Mouse (Mus musculus) midbrain, embryonic 15.5 days (tissue): ENCODE data around the gene Ankrd24. TPM values are rescaled to one million over a fixed set of nuclear protein-coding genes. Genes with fewer than 3 reads are reported as not detected.
A peak's percentile ranks its signal among the peaks of the same experiment; 100 is the strongest.

ENCODE experiments used
- ATAC-seq: fragments of 200-750 bp; cut with Nextera tagmentation; replicated peaks from 2 replicates; pipeline ENCODE4 v1.8.0; 2017; ENCODE audit warnings: moderate TSS enrichment
- H3K27ac ChIP-seq: fragments of 300-500 bp; sonication (generic); 2 replicates; pipeline ENCODE4 v1.5.1; 2015; ENCODE audit warnings: mild to moderate bottlenecking, inconsistent platforms
- H3K27me3 ChIP-seq: fragments of 300-500 bp; sonication (generic); replicated peaks from 2 replicates; pipeline ENCODE4 v1.6.1; 2015; ENCODE audit warnings: inconsistent platforms
- H3K36me3 ChIP-seq: fragments of 300-500 bp; sonication (generic); replicated peaks from 2 replicates; pipeline ENCODE4 v1.6.1; 2015; ENCODE audit warnings: inconsistent platforms
- H3K4me1 ChIP-seq: fragments of 300-500 bp; sonication (generic); 2 replicates; pipeline ENCODE4 v1.6.1; 2015; ENCODE audit warnings: inconsistent platforms
- H3K4me2 ChIP-seq: fragments of 300-500 bp; sonication (generic); 2 replicates; pipeline ENCODE4 v1.6.1; 2015; ENCODE audit warnings: inconsistent platforms, mild to moderate bottlenecking, moderate library complexity
- H3K4me3 ChIP-seq: fragments of 300-500 bp; sonication (generic); 2 replicates; pipeline ENCODE4 v1.5.1; 2015; ENCODE audit warnings: mild to moderate bottlenecking, inconsistent platforms
- H3K9ac ChIP-seq: fragments of 300-500 bp; sonication (generic); 2 replicates; pipeline ENCODE4 v1.6.1; 2015; ENCODE audit warnings: mild to moderate bottlenecking, inconsistent platforms
- H3K9me3 ChIP-seq: fragments of 300-500 bp; sonication (generic); 2 replicates; pipeline ENCODE4 v1.6.1; 2016; ENCODE audit warnings: inconsistent platforms
- WGBS: fragments of 180-500 bp; shearing (Covaris S2); methylation state at CpG from one replicate; pipeline ENCODE4 v1.1.7; 2015; ENCODE audit warnings: mixed read lengths; 5-methylcytosine and 5-hydroxymethylcytosine counted together
- polyA plus RNA-seq: library from polyadenylated mRNA; unstranded; fragments of >200 nt; fragmentation: Nextera tagmentation; extraction: Ambion mirVana; gene quantifications from 2 replicates; pipeline ENCODE4 v1.2.1, GENCODE M21; 2015

Gene Ankrd24
- polyA plus RNA-seq, 1 experiment from 2014 or later, result 20.2 TPM

GRCm38 (mm10) chr10:81598342-81598741, 30.0 kb upstream of the Ankrd24 start:
- Histone ChIP-seq H3K9ac (no peak overlapping the region), H3K4me1 (peaks cover 60% of the 10 kb centered on the region), H3K4me2 (no peak overlapping the region), H3K27me3 (peaks cover 42% of the 10 kb centered on the region), H3K27ac (no peak overlapping the region), H3K9me3 (no peaks in the 10 kb centered on the region), H3K36me3 (no peaks in the 10 kb centered on the region), H3K4me3 (no peak overlapping the region)
- WGBS, result 46% methylated on average over 3 of the region's 3 CpGs
- ATAC-seq, result no peak

- H3K9me3 ChIP-seq, result no peaks in the 10 kb centered on the region
- WGBS, result 59% methylated on average over 6 of the region's 6 CpGs
- no peaks in the 10 kb centered on the region for H3K36me3 ChIP-seq
- ATAC-seq, result no peak
- H3K4me2 ChIP-seq, result no peak overlapping the region
- peaks cover 38% of the 10 kb centered on the region for H3K27me3 ChIP-seq
- no peak overlapping the region for H3K4me3 ChIP-seq
- H3K27ac ChIP-seq, result no peak overlapping the region
- peaks cover 60% of the 10 kb centered on the region for H3K4me1 ChIP-seq
- no peak overlapping the region for H3K9ac ChIP-seq
Measured at GRCm38 (mm10) chr10:81598871-81599270, 29.5 kb upstream of the Ankrd24 start.

- no peak overlapping the region for H3K4me2 ChIP-seq
- peaks cover 30% of the 10 kb centered on the region for H3K27me3 ChIP-seq
- ATAC-seq, result no peak
- H3K4me1 ChIP-seq, result peaks cover 61% of the 10 kb centered on the region
- H3K36me3 ChIP-seq, result no peaks in the 10 kb centered on the region
- H3K9ac ChIP-seq, result no peak overlapping the region
- 79% methylated on average over 5 of the region's 5 CpGs for WGBS
- no peak overlapping the region for H3K4me3 ChIP-seq
- H3K27ac ChIP-seq, result no peak overlapping the region
- no peaks in the 10 kb centered on the region for H3K9me3 ChIP-seq
Measured at GRCm38 (mm10) chr10:81599630-81600029, 28.7 kb upstream of the Ankrd24 start.

- peaks cover 27% of the 10 kb centered on the region; the same call in 1 of the 2 replicates for H3K27me3 ChIP-seq
- no peaks in the 10 kb centered on the region for H3K9me3 ChIP-seq
- no peak overlapping the region for H3K4me3 ChIP-seq
- H3K27ac ChIP-seq, result no peak overlapping the region
- no peaks in the 10 kb centered on the region for H3K36me3 ChIP-seq
- peaks cover 63% of the 10 kb centered on the region for H3K4me1 ChIP-seq
- H3K9ac ChIP-seq, result no peak overlapping the region
- WGBS, result 52% methylated on average over 10 of the region's 10 CpGs
- ATAC-seq, result no peak
- 0 out of 2 replicates have a peak overlapping the region, but pooled peaks have one; percentile 62 for H3K4me2 ChIP-seq
Measured at GRCm38 (mm10) chr10:81600096-81600495, 28.2 kb upstream of the Ankrd24 start.

GRCm38 (mm10) chr10:81600738-81601203, 27.6 kb upstream of the Ankrd24 start, which contains the start of gene Tle6:
Tle6 (minus strand) TSS chr10:81601073.
- Histone ChIP-seq H3K4me2 (peak within 1 kb of the TSS; percentile 62), H3K4me3 (peak within 1 kb of the TSS; percentile 31), H3K9me3 (no peaks in the 10 kb centered on the region), H3K36me3 (no peaks in the 10 kb centered on the region), H3K27ac (no peak within 1 kb of the TSS), H3K9ac (no peak within 1 kb of the TSS), H3K4me1 (peaks cover 63% of the 10 kb centered on the region), H3K27me3 (peaks cover 23% of the 10 kb centered on the region; the same call in 1 of the 2 replicates)
- peak; percentile 80 for ATAC-seq
- under 1% methylated on average over 28 of the region's 28 CpGs for WGBS

GRCm38 (mm10) chr10:81601396-81601905, 26.9 kb upstream of the Ankrd24 start:
- Histone ChIP-seq H3K9me3 (no peaks in the 10 kb centered on the region), H3K4me2 (peak overlapping the region; percentile 62), H3K4me3 (no peak overlapping the region), H3K27me3 (peaks cover 18% of the 10 kb centered on the region; the same call in 1 of the 2 replicates), H3K27ac (no peak overlapping the region), H3K36me3 (no peaks in the 10 kb centered on the region), H3K9ac (no peak overlapping the region), H3K4me1 (peaks cover 58% of the 10 kb centered on the region)
- no peak for ATAC-seq
- WGBS, result 11% methylated on average over 7 of the region's 7 CpGs

GRCm38 (mm10) chr10:81602741-81603151, 25.6 kb upstream of the Ankrd24 start:
- H3K9me3 ChIP-seq, result no peaks in the 10 kb centered on the region
- H3K4me2 ChIP-seq, result no peak overlapping the region
- WGBS, result 15% methylated on average over 4 of the region's 4 CpGs
- no peaks in the 10 kb centered on the region for H3K36me3 ChIP-seq
- H3K27me3 ChIP-seq, result peaks cover 18% of the 10 kb centered on the region; the same call in 1 of the 2 replicates
- no peak overlapping the region for H3K9ac ChIP-seq
- H3K27ac ChIP-seq, result no peak overlapping the region
- H3K4me3 ChIP-seq, result no peak overlapping the region
- peaks cover 53% of the 10 kb centered on the region for H3K4me1 ChIP-seq
- no peak for ATAC-seq

- peak overlapping the region; percentile 93; the same call in 1 of the 2 replicates for H3K27ac ChIP-seq
- WGBS, result 83% methylated on average over 12 of the region's 12 CpGs
- peak overlapping the region; percentile 58; the same call in 1 of the 2 replicates for H3K4me3 ChIP-seq
- ATAC-seq, result no peak; the same call in 1 of the 2 replicates
- no peaks in the 10 kb centered on the region for H3K36me3 ChIP-seq
- peaks cover 11% of the 10 kb centered on the region; the same call in 1 of the 2 replicates for H3K27me3 ChIP-seq
- peak overlapping the region; percentile 84 for H3K4me2 ChIP-seq
- H3K9ac ChIP-seq, result no peak overlapping the region
- no peaks in the 10 kb centered on the region for H3K9me3 ChIP-seq
- peaks cover 47% of the 10 kb centered on the region for H3K4me1 ChIP-seq
Measured at GRCm38 (mm10) chr10:81604019-81604967, 24.0 kb upstream of the Ankrd24 start.

GRCm38 (mm10) chr10:81604968-81605665, 23.2 kb upstream of the Ankrd24 start:
- peaks cover 4% of the 10 kb centered on the region; the same call in 1 of the 2 replicates for H3K27me3 ChIP-seq
- peak overlapping the region; percentile 84 for H3K4me2 ChIP-seq
- H3K9me3 ChIP-seq, result no peaks in the 10 kb centered on the region
- peak; percentile 34 for ATAC-seq
- H3K9ac ChIP-seq, result peak overlapping the region; percentile 26; the same call in 1 of the 2 replicates
- H3K4me3 ChIP-seq, result peak overlapping the region; percentile 58
- H3K36me3 ChIP-seq, result no peaks in the 10 kb centered on the region
- WGBS, result 20% methylated on average over 29 of the region's 29 CpGs
- H3K4me1 ChIP-seq, result peaks cover 46% of the 10 kb centered on the region
- H3K27ac ChIP-seq, result peak overlapping the region; percentile 93

GRCm38 (mm10) chr10:81605666-81605973, 22.7 kb upstream of the Ankrd24 start:
- 5% methylated on average over 14 of the region's 14 CpGs for WGBS
- no peaks in the 10 kb centered on the region for H3K9me3 ChIP-seq
- H3K27ac ChIP-seq, result peak overlapping the region; percentile 93
- peaks cover 41% of the 10 kb centered on the region for H3K4me1 ChIP-seq
- H3K4me3 ChIP-seq, result peak overlapping the region; percentile 58
- no peaks in the 10 kb centered on the region; the same call in 1 of the 2 replicates for H3K27me3 ChIP-seq
- peak; percentile 40 for ATAC-seq
- H3K4me2 ChIP-seq, result peak overlapping the region; percentile 84
- peak overlapping the region; percentile 26 for H3K9ac ChIP-seq
- no peaks in the 10 kb centered on the region for H3K36me3 ChIP-seq

- peak within 1 kb of the TSS; percentile 58 for H3K9ac ChIP-seq
- H3K4me1 ChIP-seq, result peaks cover 35% of the 10 kb centered on the region
- under 1% methylated on average over 39 of the region's 39 CpGs for whole genome bisulfite sequencing
- peak; percentile 89 for ATAC-seq
- peak within 1 kb of the TSS; percentile 58 for H3K4me3 ChIP-seq
- no peaks in the 10 kb centered on the region; the same call in 1 of the 2 replicates for H3K27me3 ChIP-seq
- no peaks in the 10 kb centered on the region for H3K36me3 ChIP-seq
- H3K9me3 ChIP-seq, result no peaks in the 10 kb centered on the region
- peak within 1 kb of the TSS; percentile 84 for H3K4me2 ChIP-seq
- peak within 1 kb of the TSS; percentile 93 for H3K27ac ChIP-seq
Measured at GRCm38 (mm10) chr10:81605974-81606751, 22.2 kb upstream of the Ankrd24 start, which contains the start of gene BC025920. BC025920 (plus strand) TSS chr10:81606270.
